Mouse (Mus musculus): ENCODE results near the gene Lrrc3.

- TF ChIP-seq GATA1 (IDR thresholded peaks at IDR 0.05; ENCODE audit: low read length) (no peak), TAL1 (IDR thresholded peaks at IDR 0.05; ENCODE audit: low read length) (no peak)
These were observed 10.3 kb upstream of the Lrrc3 start for GRCm38 (mm10) chr10:77912605-77913004.

All from erythroblast, embryonic 14.5 days (primary cell).